Mouse (Mus musculus) embryonic facial prominence, embryonic 11.5 days (tissue): Measurements from ENCODE around the gene Hs3st3b1. TPM values are rescaled to one million over a fixed set of nuclear protein-coding genes. Genes with fewer than 3 reads are reported as not detected.

Experiments used
- ATAC-seq: fragments of 200-750 bp; cut with Nextera tagmentation; replicated peaks from 2 replicates; pipeline ENCODE4 v1.8.0; 2017; ENCODE audit warnings: low read depth; ENCODE audit not compliant: insufficient number of reproducible peaks, low FRiP score, low TSS enrichment
- DNase-seq: peaks from one replicate; pipeline ENCODE4 v3.0.0-alpha.2; 2015; ENCODE audit warnings: low spot score
- H3K27ac ChIP-seq: fragments of 300-500 bp; sonication (generic); replicated peaks from 2 replicates; pipeline ENCODE4 v1.5.1; 2014; ENCODE audit warnings: mild to moderate bottlenecking, low read depth, low read length, control low read depth
- H3K27me3 ChIP-seq: fragments of 300-500 bp; sonication (generic); 2 replicates; pipeline ENCODE4 v1.6.1; 2014; ENCODE audit warnings: mild to moderate bottlenecking, low read length, moderate library complexity, mixed read lengths; ENCODE audit not compliant: control insufficient read depth, insufficient read depth
- H3K36me3 ChIP-seq: fragments of 300-500 bp; sonication (generic); replicated peaks from 2 replicates; pipeline ENCODE4 v1.6.1; 2014; ENCODE audit warnings: low read depth, mild to moderate bottlenecking, low read length, moderate library complexity, mixed read lengths; ENCODE audit not compliant: control insufficient read depth, insufficient read depth
- H3K4me1 ChIP-seq: fragments of 300-500 bp; sonication (generic); 2 replicates; pipeline ENCODE4 v1.6.1; 2014; ENCODE audit warnings: low read length, mixed read lengths; ENCODE audit not compliant: control insufficient read depth, insufficient read depth
- H3K4me2 ChIP-seq: fragments of 300-500 bp; sonication (generic); 2 replicates; pipeline ENCODE4 v1.6.1; 2014; ENCODE audit warnings: low read depth, mild to moderate bottlenecking, control low read depth, low read length, moderate library complexity
- H3K4me3 ChIP-seq: fragments of 300-500 bp; sonication (generic); 2 replicates; pipeline ENCODE4 v1.5.1; 2014; ENCODE audit warnings: low read depth, low read length, control low read depth
- H3K9ac ChIP-seq: fragments of 300-500 bp; sonication (generic); replicated peaks from 2 replicates; pipeline ENCODE4 v1.6.1; 2014; ENCODE audit warnings: mild to moderate bottlenecking, control low read depth, low read length
- H3K9me3 ChIP-seq: fragments of 300-500 bp; sonication (generic); replicated peaks from 2 replicates; pipeline ENCODE4 v1.6.1; 2016; ENCODE audit warnings: mild to moderate bottlenecking, low read length, inconsistent platforms, mixed read lengths; ENCODE audit not compliant: control insufficient read depth
- WGBS: fragments of 180-500 bp; shearing (Covaris S2); extraction: QIAGEN DNeasy Blood & Tissue Kit; methylation state at CpG from one replicate; pipeline ENCODE4 v1.1.7; 2014; 5-methylcytosine and 5-hydroxymethylcytosine counted together
- polyA plus RNA-seq: library from polyadenylated mRNA; unstranded; fragments of >200 nt; fragmentation: Nextera tagmentation; extraction: Ambion mirVana; gene quantifications from 2 replicates; pipeline ENCODE4 v1.2.1, GENCODE M21; 2014

Hs3st3b1 gene
- 14.7 and 15.2 TPM in 2 replicates for polyA plus RNA-seq

GRCm38 (mm10) chr11:63922091-63922621, at the start of gene Hs3st3b1:
Gene Hs3st3b1, minus strand, starts transcription at chr11:63922290.
- WGBS: under 1% methylated on average over 43 of the region's 43 CpGs
- H3K27me3 ChIP-seq: peaks cover 24% of the 10 kb centered on the region
- peak; percentile 94 for ATAC-seq
- H3K9ac ChIP-seq: peak within 1 kb of the TSS; percentile 74
- H3K36me3 ChIP-seq: no peaks in the 10 kb centered on the region
- peak within 1 kb of the TSS; percentile 75 for H3K4me3 ChIP-seq
- peak within 1 kb of the TSS; percentile 52 for H3K27ac ChIP-seq
- H3K9me3 ChIP-seq: no peaks in the 10 kb centered on the region
- H3K4me2 ChIP-seq: peak within 1 kb of the TSS; percentile 96
- DNase-seq: peak; percentile 98
- H3K4me1 ChIP-seq: peaks cover 6% of the 10 kb centered on the region

- Histone ChIP-seq H3K36me3 (no peaks in the 10 kb centered on the region), H3K9ac (no peak overlapping the region), H3K27ac (no peak overlapping the region), H3K4me2 (no peak overlapping the region), H3K27me3 (no peaks in the 10 kb centered on the region), H3K4me3 (no peak overlapping the region), H3K9me3 (no peaks in the 10 kb centered on the region), H3K4me1 (no peaks in the 10 kb centered on the region)
- DNase-seq: no peak
- no peak for ATAC-seq
- WGBS: 89% methylated on average over 9 of the region's 9 CpGs
Measured at GRCm38 (mm10) chr11:63971462-63971861, 49.4 kb upstream of the Hs3st3b1 start.

GRCm38 (mm10) chr11:63970818-63971217, 48.7 kb upstream of the Hs3st3b1 start:
- Histone ChIP-seq H3K9me3 (no peaks in the 10 kb centered on the region), H3K4me3 (no peak overlapping the region), H3K27ac (no peak overlapping the region), H3K27me3 (no peaks in the 10 kb centered on the region), H3K4me1 (no peaks in the 10 kb centered on the region), H3K4me2 (no peak overlapping the region), H3K36me3 (no peaks in the 10 kb centered on the region), H3K9ac (no peak overlapping the region)
- DNase-seq: no peak
- no peak for ATAC-seq
- WGBS: 94% methylated on average over 6 of the region's 6 CpGs

- Histone ChIP-seq H3K9me3 (no peaks in the 10 kb centered on the region), H3K4me1 (no peaks in the 10 kb centered on the region), H3K27me3 (no peaks in the 10 kb centered on the region), H3K36me3 (no peaks in the 10 kb centered on the region), H3K9ac (no peak overlapping the region), H3K4me2 (no peak overlapping the region), H3K4me3 (no peak overlapping the region), H3K27ac (no peak overlapping the region)
- 47% methylated on average over 11 of the region's 11 CpGs for WGBS
- ATAC-seq (no peak), DNase-seq (no peak)
Measured at GRCm38 (mm10) chr11:63969205-63969910, 47.3 kb upstream of the Hs3st3b1 start.

- H3K27ac ChIP-seq: no peak overlapping the region
- H3K27me3 ChIP-seq: no peaks in the 10 kb centered on the region
- H3K36me3 ChIP-seq: no peaks in the 10 kb centered on the region
- H3K9ac ChIP-seq: no peak overlapping the region
- H3K4me2 ChIP-seq: no peak overlapping the region
- no peaks in the 10 kb centered on the region for H3K4me1 ChIP-seq
- ATAC-seq (0 out of 2 replicates have a peak, but pooled peaks have one; percentile 27), DNase-seq (no peak)
- 38% methylated on average over 3 of the region's 3 CpGs for WGBS
- H3K9me3 ChIP-seq: no peaks in the 10 kb centered on the region
- H3K4me3 ChIP-seq: no peak overlapping the region
Measured at GRCm38 (mm10) chr11:63968388-63969035, 46.4 kb upstream of the Hs3st3b1 start.

GRCm38 (mm10) chr11:63967641-63968387, 45.7 kb upstream of the Hs3st3b1 start:
- no peak for ATAC-seq
- DNase-seq: no peak
- H3K9ac ChIP-seq: no peak overlapping the region
- H3K4me2 ChIP-seq: no peak overlapping the region
- H3K27me3 ChIP-seq: no peaks in the 10 kb centered on the region
- 81% methylated on average over 9 of the region's 9 CpGs for WGBS
- H3K9me3 ChIP-seq: no peaks in the 10 kb centered on the region
- no peak overlapping the region for H3K27ac ChIP-seq
- no peaks in the 10 kb centered on the region for H3K4me1 ChIP-seq
- no peak overlapping the region for H3K4me3 ChIP-seq
- H3K36me3 ChIP-seq: no peaks in the 10 kb centered on the region

- Histone ChIP-seq H3K36me3 (no peaks in the 10 kb centered on the region), H3K4me1 (no peaks in the 10 kb centered on the region), H3K27ac (no peak overlapping the region), H3K9me3 (no peaks in the 10 kb centered on the region), H3K4me3 (no peak overlapping the region), H3K9ac (no peak overlapping the region), H3K4me2 (no peak overlapping the region), H3K27me3 (no peaks in the 10 kb centered on the region)
- ATAC-seq: no peak
- WGBS: 85% methylated on average over 5 of the region's 5 CpGs
- no peak for DNase-seq
Measured at GRCm38 (mm10) chr11:63965437-63965836, 43.3 kb upstream of the Hs3st3b1 start.
